Mouse (Mus musculus) intestine, embryonic 15.5 days (tissue): Measurements from ENCODE around the gene Senp1. TPM values are rescaled to one million over a fixed set of nuclear protein-coding genes. Genes with fewer than 3 reads are reported as not detected.
A peak's percentile ranks its signal among the peaks of the same experiment; 100 is the strongest.

ENCODE experiments used
- ATAC-seq: fragments of 200-750 bp; cut with Nextera tagmentation; 2 replicates; pipeline ENCODE4 v1.8.0; 2017; ENCODE audit warnings: moderate TSS enrichment, moderate library complexity
- H3K27ac ChIP-seq: fragments of 300-500 bp; sonication (generic); 2 replicates; pipeline ENCODE4 v1.5.1; 2015; ENCODE audit warnings: mild to moderate bottlenecking, inconsistent platforms
- H3K27me3 ChIP-seq: fragments of 300-500 bp; sonication (generic); replicated peaks from 2 replicates; pipeline ENCODE4 v1.6.1; 2015; ENCODE audit warnings: inconsistent platforms
- H3K36me3 ChIP-seq: fragments of 300-500 bp; sonication (generic); 2 replicates; pipeline ENCODE4 v1.6.1; 2015; ENCODE audit warnings: inconsistent platforms
- H3K4me1 ChIP-seq: fragments of 300-500 bp; sonication (generic); replicated peaks from 2 replicates; pipeline ENCODE4 v1.6.1; 2015; ENCODE audit warnings: inconsistent platforms
- H3K4me2 ChIP-seq: fragments of 300-500 bp; sonication (generic); replicated peaks from 2 replicates; pipeline ENCODE4 v1.6.1; 2015; ENCODE audit warnings: mild to moderate bottlenecking, inconsistent platforms
- H3K4me3 ChIP-seq: fragments of 300-500 bp; sonication (generic); replicated peaks from 2 replicates; pipeline ENCODE4 v1.5.1; 2015; ENCODE audit warnings: inconsistent platforms
- H3K9ac ChIP-seq: fragments of 300-500 bp; sonication (generic); 2 replicates; pipeline ENCODE4 v1.6.1; 2015; ENCODE audit warnings: inconsistent platforms
- H3K9me3 ChIP-seq: fragments of 300-500 bp; sonication (generic); 2 replicates; pipeline ENCODE4 v1.6.1; 2016; ENCODE audit warnings: inconsistent platforms
- WGBS: fragments of 180-500 bp; shearing (Covaris S2); methylation state at CpG from one replicate; pipeline ENCODE4 v1.1.7; 2015; 5-methylcytosine and 5-hydroxymethylcytosine counted together
- polyA plus RNA-seq: library from polyadenylated mRNA; unstranded; fragments of >200 nt; fragmentation: Nextera tagmentation; extraction: Ambion mirVana; gene quantifications from 2 replicates; pipeline ENCODE4 v1.2.1, GENCODE M21; 2015

The Senp1 gene
- polyA plus RNA-seq, 1 experiment from 2014 or later: 27.4 TPM

- Histone ChIP-seq H3K36me3 (no peaks in the 10 kb centered on the region), H3K9me3 (no peaks in the 10 kb centered on the region), H3K4me1 (peaks cover 3% of the 10 kb centered on the region), H3K4me2 (no peak overlapping the region), H3K4me3 (no peak overlapping the region), H3K27me3 (no peaks in the 10 kb centered on the region), H3K27ac (no peak overlapping the region), H3K9ac (no peak overlapping the region)
- 89% methylated on average over 6 of the region's 6 CpGs for WGBS
- no peak for ATAC-seq
Measured at GRCm38 (mm10) chr15:98102401-98102800, 8.9 kb upstream of the Senp1 start.

GRCm38 (mm10) chr15:98098519-98098918 lies 5.0 kb upstream of the Senp1 start:
- Histone ChIP-seq H3K9ac (no peak overlapping the region), H3K9me3 (no peaks in the 10 kb centered on the region), H3K27me3 (no peaks in the 10 kb centered on the region), H3K4me2 (no peak overlapping the region), H3K4me3 (no peak overlapping the region), H3K36me3 (no peaks in the 10 kb centered on the region), H3K4me1 (no peaks in the 10 kb centered on the region), H3K27ac (no peak overlapping the region)
- ATAC-seq: no peak
- WGBS: 87% methylated on average over 9 of the region's 9 CpGs

- Histone ChIP-seq H3K27ac (no peak overlapping the region), H3K9ac (no peak overlapping the region), H3K36me3 (no peaks in the 10 kb centered on the region), H3K4me3 (no peak overlapping the region), H3K9me3 (no peaks in the 10 kb centered on the region), H3K4me1 (peaks cover 2% of the 10 kb centered on the region; the same call in 1 of the 2 replicates), H3K27me3 (no peaks in the 10 kb centered on the region), H3K4me2 (no peak overlapping the region)
- 54% methylated on average over 3 of the region's 3 CpGs for whole genome bisulfite sequencing
- no peak for ATAC-seq
Measured at GRCm38 (mm10) chr15:98096957-98097356, 3.4 kb upstream of the Senp1 start.

GRCm38 (mm10) chr15:98094905-98095304 lies 1.4 kb upstream of the Senp1 start:
- 92% methylated on average over 12 of the region's 12 CpGs for WGBS
- Histone ChIP-seq H3K27ac (no peak overlapping the region), H3K4me3 (no peak overlapping the region), H3K4me2 (no peak overlapping the region), H3K9ac (no peak overlapping the region), H3K27me3 (no peaks in the 10 kb centered on the region), H3K4me1 (peaks cover 7% of the 10 kb centered on the region; the same call in 1 of the 2 replicates), H3K9me3 (no peaks in the 10 kb centered on the region), H3K36me3 (no peaks in the 10 kb centered on the region)
- no peak for ATAC-seq

- no peak; the same call in 1 of the 2 replicates for ATAC-seq
- H3K4me2 ChIP-seq: peak within 1 kb of the TSS; percentile 65
- no peaks in the 10 kb centered on the region; the same call in 1 of the 2 replicates for H3K36me3 ChIP-seq
- no peaks in the 10 kb centered on the region for H3K9me3 ChIP-seq
- peak within 1 kb of the TSS; percentile 98 for H3K27ac ChIP-seq
- peaks cover 7% of the 10 kb centered on the region; the same call in 1 of the 2 replicates for H3K4me1 ChIP-seq
- H3K4me3 ChIP-seq: peak within 1 kb of the TSS; percentile 96
- WGBS: under 1% methylated on average over 30 of the region's 30 CpGs
- H3K27me3 ChIP-seq: no peaks in the 10 kb centered on the region
- peak within 1 kb of the TSS; percentile 98 for H3K9ac ChIP-seq
Measured at GRCm38 (mm10) chr15:98092372-98093120, 998 bp downstream of the Senp1 start, which contains the start of gene Pfkm. Gene Pfkm (plus strand): TSS chr15:98092589.

GRCm38 (mm10) chr15:98091841-98092240 lies 1.7 kb downstream of the Senp1 start:
- H3K36me3 ChIP-seq: no peaks in the 10 kb centered on the region; the same call in 1 of the 2 replicates
- WGBS: 12% methylated on average over 4 of the region's 4 CpGs
- no peaks in the 10 kb centered on the region for H3K27me3 ChIP-seq
- no peaks in the 10 kb centered on the region for H3K9me3 ChIP-seq
- no peak overlapping the region for H3K27ac ChIP-seq
- peak; percentile 34 for ATAC-seq
- peak overlapping the region; percentile 4; the same call in 1 of the 2 replicates for H3K9ac ChIP-seq
- H3K4me1 ChIP-seq: peaks cover 7% of the 10 kb centered on the region; the same call in 1 of the 2 replicates
- peak overlapping the region; percentile 96 for H3K4me3 ChIP-seq
- peak overlapping the region; percentile 65 for H3K4me2 ChIP-seq

- ATAC-seq: no peak
- H3K27ac ChIP-seq: no peak overlapping the region
- H3K27me3 ChIP-seq: no peaks in the 10 kb centered on the region
- WGBS: 75% methylated on average over 9 of the region's 9 CpGs
- H3K4me2 ChIP-seq: no peak overlapping the region
- H3K4me1 ChIP-seq: peaks cover 7% of the 10 kb centered on the region; the same call in 1 of the 2 replicates
- H3K36me3 ChIP-seq: peaks cover 6% of the 10 kb centered on the region; the same call in 1 of the 2 replicates
- no peak overlapping the region for H3K9ac ChIP-seq
- H3K4me3 ChIP-seq: no peak overlapping the region
- no peaks in the 10 kb centered on the region for H3K9me3 ChIP-seq
Measured at GRCm38 (mm10) chr15:98089421-98090183, 3.9 kb downstream of the Senp1 start.

GRCm38 (mm10) chr15:98088889-98089288 lies 4.7 kb downstream of the Senp1 start:
- no peaks in the 10 kb centered on the region for H3K27me3 ChIP-seq
- ATAC-seq: no peak
- H3K4me3 ChIP-seq: no peak overlapping the region
- no peak overlapping the region for H3K4me2 ChIP-seq
- peaks cover 7% of the 10 kb centered on the region; the same call in 1 of the 2 replicates for H3K4me1 ChIP-seq
- WGBS: 75% methylated on average over 1 of the region's 1 CpGs
- no peak overlapping the region for H3K9ac ChIP-seq
- H3K27ac ChIP-seq: no peak overlapping the region
- H3K36me3 ChIP-seq: peaks cover 6% of the 10 kb centered on the region; the same call in 1 of the 2 replicates
- H3K9me3 ChIP-seq: no peaks in the 10 kb centered on the region

GRCm38 (mm10) chr15:98076901-98077300 lies 16.6 kb downstream of the Senp1 start:
- Histone ChIP-seq H3K4me1 (no peaks in the 10 kb centered on the region), H3K9me3 (no peaks in the 10 kb centered on the region), H3K27me3 (no peaks in the 10 kb centered on the region), H3K27ac (no peak overlapping the region), H3K9ac (no peak overlapping the region), H3K4me3 (no peak overlapping the region), H3K36me3 (peaks cover 18% of the 10 kb centered on the region), H3K4me2 (no peak overlapping the region)
- 90% methylated on average over 6 of the region's 6 CpGs for WGBS
- no peak for ATAC-seq

GRCm38 (mm10) chr15:98075034-98075433 lies 18.5 kb downstream of the Senp1 start:
- Histone ChIP-seq H3K27ac (no peak overlapping the region), H3K36me3 (peaks cover 23% of the 10 kb centered on the region), H3K27me3 (no peaks in the 10 kb centered on the region), H3K4me2 (no peak overlapping the region), H3K9ac (no peak overlapping the region), H3K9me3 (no peaks in the 10 kb centered on the region), H3K4me3 (no peak overlapping the region), H3K4me1 (no peaks in the 10 kb centered on the region)
- ATAC-seq: no peak
- 89% methylated on average over 16 of the region's 16 CpGs for WGBS

GRCm38 (mm10) chr15:98074521-98074920 lies 19.0 kb downstream of the Senp1 start:
- ATAC-seq: no peak
- Histone ChIP-seq H3K27ac (no peak overlapping the region), H3K4me2 (no peak overlapping the region), H3K9ac (no peak overlapping the region), H3K27me3 (no peaks in the 10 kb centered on the region), H3K9me3 (no peaks in the 10 kb centered on the region), H3K36me3 (peaks cover 26% of the 10 kb centered on the region), H3K4me3 (no peak overlapping the region), H3K4me1 (no peaks in the 10 kb centered on the region)
- WGBS: 93% methylated on average over 8 of the region's 8 CpGs

- peaks cover 33% of the 10 kb centered on the region for H3K36me3 ChIP-seq
- no peak overlapping the region for H3K4me2 ChIP-seq
Measured at GRCm38 (mm10) chr15:98070376-98070775, 23.2 kb downstream of the Senp1 start.

More at GRCm38 (mm10) chr15:98070376-98070775, 23.2 kb downstream of the Senp1 start:
- H3K4me1 ChIP-seq: no peaks in the 10 kb centered on the region
- no peak for ATAC-seq
- no peaks in the 10 kb centered on the region for H3K9me3 ChIP-seq
- H3K27me3 ChIP-seq: no peaks in the 10 kb centered on the region
- no peak overlapping the region for H3K4me3 ChIP-seq
- H3K9ac ChIP-seq: no peak overlapping the region
- WGBS: 88% methylated on average over 3 of the region's 3 CpGs
- H3K27ac ChIP-seq: no peak overlapping the region
